Mouse (Mus musculus): ENCODE measurements around the gene Paqr7.
"Not testable (repeated sequence)": the region's sequence is repeated elsewhere in the genome, so short reads cannot be mapped to it uniquely, and the experiment has no call there.

Gene Paqr7

GRCm38 (mm10) chr4:134473764-134474163 is 22.7 kb upstream of the Paqr7 start:
- DNase-seq (ENCODE audit: low read depth) = no peak

- no peak for DNase-seq (ENCODE audit: low read depth)
Observed at GRCm38 (mm10) chr4:134474240-134474639, 22.3 kb upstream of the Paqr7 start.

GRCm38 (mm10) chr4:134476899-134477298 is 19.6 kb upstream of the Paqr7 start:
- no peak for DNase-seq (ENCODE audit: low read depth)

GRCm38 (mm10) chr4:134478031-134478430 is 18.5 kb upstream of the Paqr7 start:
- DNase-seq (ENCODE audit: low read depth) = peak; percentile 94

- no peak for DNase-seq (ENCODE audit: low read depth)
Observed at GRCm38 (mm10) chr4:134479839-134480238, 16.7 kb upstream of the Paqr7 start.

GRCm38 (mm10) chr4:134480864-134481263 is 15.6 kb upstream of the Paqr7 start:
- peak; percentile 89 for DNase-seq (ENCODE audit: low read depth)

GRCm38 (mm10) chr4:134481270-134481669 is 15.2 kb upstream of the Paqr7 start:
- DNase-seq (ENCODE audit: low read depth) = no peak

- DNase-seq (ENCODE audit: low read depth) = no peak
Observed at GRCm38 (mm10) chr4:134482442-134482841, 14.1 kb upstream of the Paqr7 start.

GRCm38 (mm10) chr4:134483078-134483688 is 13.3 kb upstream of the Paqr7 start:
- DNase-seq (ENCODE audit: low read depth) = no peak

GRCm38 (mm10) chr4:134483696-134484095 is 12.8 kb upstream of the Paqr7 start:
- DNase-seq (ENCODE audit: low read depth) = no peak

- no peak for DNase-seq (ENCODE audit: low read depth)
Observed at GRCm38 (mm10) chr4:134484231-134484630, 12.3 kb upstream of the Paqr7 start.

GRCm38 (mm10) chr4:134485151-134485900 is 11.2 kb upstream of the Paqr7 start:
- DNase-seq (ENCODE audit: low read depth) = no peak

GRCm38 (mm10) chr4:134488211-134488610 is 8.3 kb upstream of the Paqr7 start:
- DNase-seq (ENCODE audit: low read depth) = no peak

GRCm38 (mm10) chr4:134489986-134490665 is 6.4 kb upstream of the Paqr7 start:
- DNase-seq (ENCODE audit: low read depth) = no peak

- DNase-seq (ENCODE audit: low read depth) = no peak
Observed at GRCm38 (mm10) chr4:134491716-134492115, 4.8 kb upstream of the Paqr7 start.

- DNase-seq (ENCODE audit: low read depth) = not testable (repeated sequence)
Observed at GRCm38 (mm10) chr4:134494161-134494560, 2.3 kb upstream of the Paqr7 start.

GRCm38 (mm10) chr4:134494780-134495545 is 1.5 kb upstream of the Paqr7 start:
- DNase-seq (ENCODE audit: low read depth) = peak; percentile 93

GRCm38 (mm10) chr4:134495546-134495923 is 962 bp upstream of the Paqr7 start:
- DNase-seq (ENCODE audit: low read depth) = no peak

GRCm38 (mm10) chr4:134497223-134497622 is 726 bp downstream of the Paqr7 start:
- DNase-seq (ENCODE audit: low read depth) = no peak

GRCm38 (mm10) chr4:134497986-134498731 is 1.7 kb downstream of the Paqr7 start:
- DNase-seq (ENCODE audit: low read depth) = no peak

GRCm38 (mm10) chr4:134498983-134499382 is 2.5 kb downstream of the Paqr7 start:
- DNase-seq (ENCODE audit: low read depth) = not testable (repeated sequence)

GRCm38 (mm10) chr4:134501095-134501494 is 4.6 kb downstream of the Paqr7 start:
- DNase-seq (ENCODE audit: low read depth) = no peak
